Mouse (Mus musculus) hematopoietic stem cell, adult 5-6 weeks (primary cell): ENCODE measurements around the gene 6330409D20Rik. TPM values are rescaled to one million over a fixed set of nuclear protein-coding genes. Genes with fewer than 3 reads are reported as not detected.

Experiments used
- ATAC-seq, 2 experiments: fragments of 125-278 bp in 1 of 2; replicated peaks in 1 of 2; 2 replicates each; pipeline ENCODE4 v1.8.0; 2016 to 2017; ENCODE audit warnings: inconsistent platforms in 2 of 2, mild to moderate bottlenecking in 2 of 2, moderate number of reproducible peaks in 2 of 2, low read depth in 1 of 2, moderate TSS enrichment in 1 of 2; ENCODE audit not compliant: low FRiP score in 2 of 2, poor library complexity in 2 of 2, severe bottlenecking in 2 of 2, insufficient read depth in 1 of 2, low TSS enrichment in 1 of 2
- total RNA-seq: library from RNA; stranded (forward); fragments of 172-1452, 232-1000 nt; gene quantifications from 2 replicates; pipeline ENCODE4 v1.2.3, GENCODE M21; 2017

The 6330409D20Rik gene
- total RNA-seq, 1 experiment from 2014 or later = not detected

- ATAC-seq = no peak
Observed at GRCm38 (mm10) chr2:32687562-32687961, 53.3 kb downstream of the 6330409D20Rik start.

GRCm38 (mm10) chr2:32686640-32687039 lies 54.2 kb downstream of the 6330409D20Rik start:
- no peak for ATAC-seq

GRCm38 (mm10) chr2:32685807-32686206 lies 55.0 kb downstream of the 6330409D20Rik start:
- ATAC-seq = no peak

- ATAC-seq = no peak
Observed at GRCm38 (mm10) chr2:32684681-32685428, 56.0 kb downstream of the 6330409D20Rik start.

GRCm38 (mm10) chr2:32683701-32684100 lies 57.1 kb downstream of the 6330409D20Rik start:
- ATAC-seq = no peak

- no peak for ATAC-seq
Observed at GRCm38 (mm10) chr2:32682721-32683417, 57.9 kb downstream of the 6330409D20Rik start.

Other genes with a start within 250 kb of the 6330409D20Rik start
- gene Fam102a, start 205.7 kb downstream of the 6330409D20Rik start, total RNA-seq = 10.0 and 11.6 TPM in 2 replicates
- 35.6 and 43.0 TPM in 2 replicates for gene Dpm2, start 170.2 kb downstream of the 6330409D20Rik start, total RNA-seq
- gene Pip5kl1, start 166.2 kb downstream of the 6330409D20Rik start, total RNA-seq = not detected in 2 replicates
- not detected in 2 replicates for gene 9430097D07Rik, start 165.3 kb downstream of the 6330409D20Rik start, total RNA-seq
- 17.5 and 26.0 TPM in 2 replicates for gene St6galnac4, start 153.9 kb downstream of the 6330409D20Rik start, total RNA-seq
- 13.3 TPM in 2 replicates for gene St6galnac6, start 141.3 kb downstream of the 6330409D20Rik start, total RNA-seq
- 13.1 and 15.8 TPM in 2 replicates for gene Ak1, start 119.3 kb downstream of the 6330409D20Rik start, total RNA-seq
- gene Eng, start 94.4 kb downstream of the 6330409D20Rik start, total RNA-seq = 20.9 and 23.6 TPM in 2 replicates
- 20.6 and 27.0 TPM in 2 replicates for gene Fpgs, start 36.9 kb downstream of the 6330409D20Rik start, total RNA-seq
- 68.8 and 74.9 TPM in 2 replicates for gene Cdk9, start 27.9 kb downstream of the 6330409D20Rik start, total RNA-seq
- 10.4 and 17.9 TPM in 2 replicates for gene Sh2d3c, start 20.0 kb downstream of the 6330409D20Rik start, total RNA-seq
- gene Tor2a, start 16.2 kb upstream of the 6330409D20Rik start, total RNA-seq = 17.8 and 23.3 TPM in 2 replicates
- not detected in 2 replicates for gene Ttc16, start 34.6 kb upstream of the 6330409D20Rik start, total RNA-seq
- gene Ptrh1, start 34.8 kb upstream of the 6330409D20Rik start, total RNA-seq = 1.5 and 2.8 TPM in 2 replicates
- gene Cfap157, start 43.4 kb upstream of the 6330409D20Rik start, total RNA-seq = not detected in 2 replicates
- gene Stxbp1, start 106.2 kb upstream of the 6330409D20Rik start, total RNA-seq = 5.2 and 6.2 TPM in 2 replicates
- 26.5 and 33.9 TPM in 2 replicates for gene Fam129b, start 135.1 kb upstream of the 6330409D20Rik start, total RNA-seq
- 2,548 and 2,599 TPM in 2 replicates for gene Rpl12, start 220.5 kb upstream of the 6330409D20Rik start, total RNA-seq
- gene Lrsam1, start 220.6 kb upstream of the 6330409D20Rik start, total RNA-seq = 4.9 and 5.1 TPM in 2 replicates
- 0.88 and 5.0 TPM in 2 replicates for gene Slc2a8, start 241.1 kb upstream of the 6330409D20Rik start, total RNA-seq